Comparison of ENCODE assay signal across 8 mouse cellular contexts in the genomic region with DNA sequence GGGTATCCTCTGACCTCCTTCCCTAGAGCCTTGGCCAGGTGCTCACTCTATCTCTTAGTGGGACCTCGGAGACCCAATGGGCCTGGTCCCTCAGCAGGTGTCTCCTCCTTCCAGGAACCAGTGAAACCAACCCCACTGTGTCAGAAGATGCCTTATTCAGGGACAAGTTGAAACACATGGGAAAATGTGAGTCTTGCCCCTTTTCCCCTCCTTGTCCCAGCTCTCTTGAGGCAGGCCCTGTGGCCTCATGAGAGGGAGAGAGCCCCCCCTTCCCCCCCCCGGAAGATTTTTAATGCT. TPM values are rescaled to one million over a fixed set of nuclear protein-coding genes. Genes with fewer than 3 reads are reported as not detected.
DNase-seq lines count a peak whose midpoint lies in the region; ATAC-seq and TF ChIP-seq lines count a peak whose summit lies in the region.

No protein-coding gene starts in this region.

- no peak for ATAC-seq in heart, embryonic 11.5 days (replicated peaks; ENCODE audit: insufficient number of reproducible peaks, low FRiP score, low TSS enrichment)
- ATAC-seq in hindbrain, embryonic 13.5 days (ENCODE audit: low FRiP score), result no peak
- no peak for ATAC-seq in midbrain, postnatal 0 days (ENCODE audit: low FRiP score)

- WGBS in heart, embryonic 11.5 days (ENCODE audit: insufficient replicate concordance), result 41% methylated on average over 2 of the region's 2 CpGs
- 35% methylated on average over 2 of the region's 2 CpGs for WGBS in hindbrain, embryonic 13.5 days
- 25% methylated on average over 2 of the region's 2 CpGs for WGBS in midbrain, postnatal 0 days

- DNase-seq in heart, adult 9 months (ENCODE audit: low spot score in 2 of 2), result no peak
- no peak for DNase-seq in MEL (ENCODE audit: low read depth, low spot score)
- no peak for DNase-seq in midbrain, postnatal 0 days (ENCODE audit: low spot score)
- no peak for DNase-seq in layer of hippocampus, adult 8-10 months (ENCODE audit: low spot score in 2 of 2)
- DNase-seq in cerebellum, adult 8-10 months, result no peak
- DNase-seq in left cerebral cortex, adult 11 months (ENCODE audit: low spot score), result no peak

- peak overlapping the region; percentile 12; the same call in 1 of the 2 replicates for H3K27ac ChIP-seq in heart, embryonic 11.5 days (ENCODE audit: low read depth, low read length)
- H3K27ac ChIP-seq in MEL (ENCODE audit: control insufficient read depth, low read depth, low read length), result no peak overlapping the region
- H3K27ac ChIP-seq in hindbrain, embryonic 13.5 days, result peak overlapping the region; percentile 79
- peak overlapping the region; percentile 51 for H3K27ac ChIP-seq in midbrain, postnatal 0 days (ENCODE audit: low read depth, low read length)

- H3K4me2 ChIP-seq in heart, embryonic 11.5 days, result peak overlapping the region; percentile 50
- H3K4me2 ChIP-seq in hindbrain, embryonic 13.5 days, result peak overlapping the region; percentile 45; the same call in 1 of the 2 replicates
- H3K4me2 ChIP-seq in midbrain, postnatal 0 days (ENCODE audit: low read depth, low read length, poor library complexity, severe bottlenecking), result peak overlapping the region; percentile 37; the same call in 1 of the 2 replicates

- peaks cover 21% of the 10 kb centered on the region for H3K4me1 ChIP-seq in heart, embryonic 11.5 days (ENCODE audit: control insufficient read depth, insufficient read depth, low read length)
- peaks cover 11 to 25% of the 10 kb centered on the region in 2 experiments for H3K4me1 ChIP-seq in MEL (ENCODE audit: control insufficient read depth in 1 of 2, insufficient read depth in 2 of 2, low read length in 2 of 2)
- H3K4me1 ChIP-seq in hindbrain, embryonic 13.5 days (replicated peaks), result peaks cover 28% of the 10 kb centered on the region
- no peaks in the 10 kb centered on the region for H3K4me1 ChIP-seq in midbrain, postnatal 0 days (ENCODE audit: insufficient read depth, low read length)

- peaks cover 14% of the 10 kb centered on the region for H3K27me3 ChIP-seq in heart, embryonic 11.5 days (ENCODE audit: control insufficient read depth, insufficient read depth, low read length)
- H3K27me3 ChIP-seq in MEL (ENCODE audit: control insufficient read depth in 1 of 2, insufficient read depth in 2 of 2, low read length in 2 of 2), result no peaks in the 10 kb centered on the region
- peaks cover 24% of the 10 kb centered on the region for H3K27me3 ChIP-seq in hindbrain, embryonic 13.5 days
- H3K27me3 ChIP-seq in midbrain, postnatal 0 days (ENCODE audit: insufficient read depth, low read length), result peaks cover 3% of the 10 kb centered on the region; the same call in 1 of the 2 replicates

- TF ChIP-seq EP300 in MEL (IDR thresholded peaks at IDR 0.05; ENCODE audit: low read depth in 1 of 2, low read length in 2 of 2), result no peak

- TF ChIP-seq POLR2A in MEL (IDR thresholded peaks at IDR 0.05; ENCODE audit: control insufficient read depth in 1 of 2, insufficient read depth in 1 of 2, low read depth in 1 of 2, low read length in 2 of 2, poor library complexity in 1 of 2), result no peak

- no peak for TF ChIP-seq RAD21 in MEL (IDR thresholded peaks at IDR 0.05; ENCODE audit: low read depth, low read length)

- H3K4me3 ChIP-seq in heart, embryonic 11.5 days (ENCODE audit: low read depth, low read length), result no peak overlapping the region
- no peak overlapping the region for H3K4me3 ChIP-seq in MEL (ENCODE audit: control insufficient read depth in 1 of 2, insufficient read depth in 1 of 2, low read depth in 2 of 2, low read length in 2 of 2)
- H3K4me3 ChIP-seq in hindbrain, embryonic 13.5 days, result no peak overlapping the region
- no peak overlapping the region for H3K4me3 ChIP-seq in midbrain, postnatal 0 days (ENCODE audit: low read depth, low read length)

- no peaks in the 10 kb centered on the region; the same call in 1 of the 2 replicates for H3K79me2 ChIP-seq in MEL (ENCODE audit: control insufficient read depth, insufficient read depth, low read length, poor library complexity)

- TF ChIP-seq CTCF in MEL (IDR thresholded peaks at IDR 0.05 in 2 of 3, conservative IDR thresholded peaks at IDR 0.05 in 1 of 3; ENCODE audit: control insufficient read depth in 1 of 3, insufficient read depth in 1 of 3, low read depth in 2 of 3, low read length in 3 of 3, poor library complexity in 1 of 3, severe bottlenecking in 1 of 3), result no peak
- no peak for TF ChIP-seq CTCF in midbrain, postnatal 0 days (IDR thresholded peaks at IDR 0.05)

- no peak overlapping the region; the same call in 1 of the 2 replicates for H3K9ac ChIP-seq in heart, embryonic 11.5 days (ENCODE audit: low read depth, low read length)
- peak overlapping the region; percentile 86 for H3K9ac ChIP-seq in MEL (ENCODE audit: control insufficient read depth, low read depth, low read length, poor library complexity, severe bottlenecking)
- H3K9ac ChIP-seq in hindbrain, embryonic 13.5 days, result peak overlapping the region; percentile 21
- no peak overlapping the region for H3K9ac ChIP-seq in midbrain, postnatal 0 days (replicated peaks; ENCODE audit: low read length, poor library complexity, severe bottlenecking)

- no peaks in the 10 kb centered on the region for H3K9me3 ChIP-seq in heart, embryonic 11.5 days (replicated peaks; ENCODE audit: control insufficient read depth, low read length)
- H3K9me3 ChIP-seq in MEL (replicated peaks; ENCODE audit: insufficient read depth, low read length), result no peaks in the 10 kb centered on the region
- H3K9me3 ChIP-seq in hindbrain, embryonic 13.5 days, result no peaks in the 10 kb centered on the region
- H3K9me3 ChIP-seq in midbrain, postnatal 0 days (ENCODE audit: low read length), result no peaks in the 10 kb centered on the region

- peaks cover 6% of the 10 kb centered on the region; the same call in 1 of the 2 replicates for H3K36me3 ChIP-seq in heart, embryonic 11.5 days (ENCODE audit: control insufficient read depth, insufficient read depth, low read length)
- peaks cover 0 to 16% of the 10 kb centered on the region in 2 experiments; a peak in 2 of 4 replicates for H3K36me3 ChIP-seq in MEL (ENCODE audit: control insufficient read depth in 1 of 2, insufficient read depth in 2 of 2, low read length in 2 of 2)
- peaks cover 29% of the 10 kb centered on the region for H3K36me3 ChIP-seq in hindbrain, embryonic 13.5 days
- peaks cover 14% of the 10 kb centered on the region; the same call in 1 of the 2 replicates for H3K36me3 ChIP-seq in midbrain, postnatal 0 days (ENCODE audit: insufficient read depth, low read length)

TF ChIP-seq in MEL, 35 proteins besides CTCF, POLR2A, EP300 and RAD21:
- TF ChIP-seq BHLHE40 (IDR thresholded peaks at IDR 0.05; ENCODE audit: borderline replicate concordance, low read depth, low read length) (no peak), MAFK (IDR thresholded peaks at IDR 0.05; ENCODE audit: borderline replicate concordance, low read depth, low read length) (no peak), KAT2A (conservative IDR thresholded peaks at IDR 0.05; ENCODE audit: low read depth, low read length) (no peak), TCF12 (IDR thresholded peaks at IDR 0.05; ENCODE audit: low read depth, low read length) (no peak), POLR2AphosphoS5 (IDR thresholded peaks at IDR 0.05; ENCODE audit: borderline replicate concordance, low read depth, low read length) (no peak), ZNF384 (IDR thresholded peaks at IDR 0.05; ENCODE audit: low read depth, low read length) (no peak), TAL1 (IDR thresholded peaks at IDR 0.05; ENCODE audit: low read length) (no peak), MYB (IDR thresholded peaks at IDR 0.05; ENCODE audit: low read depth, low read length) (no peak), CHD2 (IDR thresholded peaks at IDR 0.05; ENCODE audit: low read length) (no peak), ZMIZ1 (IDR thresholded peaks at IDR 0.05; ENCODE audit: low read depth, low read length) (no peak), MAX (IDR thresholded peaks at IDR 0.05; ENCODE audit: low read length) (no peak), MAZ (IDR thresholded peaks at IDR 0.05; ENCODE audit: low read depth, low read length) (no peak; the same call in 1 of the 2 replicates)

RNA-seq across cellular contexts. Expression of a gene that starts 17.3 kb away (rescaled TPM):
- polyA plus RNA-seq in heart, embryonic 11.5 days (2014; fragmentation: Nextera tagmentation; extraction: Ambion mirVana), result 87.3 and 88.4 TPM in 2 replicates
- total RNA-seq in MEL (2012; rRNA removed), result 362 and 381 TPM in 2 replicates
- polyA plus RNA-seq in MEL (2012; ENCODE audit: insufficient read depth in 1 of 2, insufficient read length in 2 of 2, low read depth in 1 of 2, low replicate concordance in 2 of 2, missing spikeins in 1 of 2), result 100 to 1,000 TPM in 1 of 2 experiments, not detected in 1; 190 TPM
- polyA plus RNA-seq in hindbrain, embryonic 13.5 days (2015; fragmentation: Nextera tagmentation; extraction: Ambion mirVana), result 71.1 TPM in 2 replicates
- 29.4 and 35.5 TPM in 2 replicates for total RNA-seq in midbrain, postnatal 0 days (2014; rRNA removed)
- 63.0 and 63.2 TPM in 2 replicates for polyA plus RNA-seq in midbrain, postnatal 0 days (2015; fragmentation: Nextera tagmentation; extraction: Ambion mirVana)
- total RNA-seq in layer of hippocampus, adult 8-10 months (2022), result 10 to 100 TPM; 63.2 to 64.8 (median 63.7) TPM

Comparison
In these comparisons a context has a peak if more than half of its experiments do, and no peak if none do; other contexts are left out.
1. H3K9ac ChIP-seq: peak in MEL (single experiment) and hindbrain, embryonic 13.5 days (single experiment); none in heart, embryonic 11.5 days (single experiment) and midbrain, postnatal 0 days (single experiment).
2. Peak in every context shown above with its lines, with median percentiles within 50 percentile points of each other: H3K4me2 ChIP-seq.